Mouse (Mus musculus) liver, embryonic 12.5 days (tissue): ENCODE measurements around the gene Mamdc2. TPM values are rescaled to one million over a fixed set of nuclear protein-coding genes. Genes with fewer than 3 reads are reported as not detected.

Source experiments
- ATAC-seq: fragments of 200-750 bp; cut with Nextera tagmentation; 2 replicates; pipeline ENCODE4 v1.8.0; 2017; ENCODE audit warnings: moderate number of reproducible peaks, mild to moderate bottlenecking, moderate library complexity
- H3K27ac ChIP-seq: fragments of 300-500 bp; sonication (generic); 2 replicates; pipeline ENCODE4 v1.5.1; 2016; ENCODE audit warnings: mild to moderate bottlenecking
- H3K27me3 ChIP-seq: fragments of 300-500 bp; sonication (generic); replicated peaks from 2 replicates; pipeline ENCODE4 v1.6.1; 2016; ENCODE audit warnings: mild to moderate bottlenecking, moderate library complexity
- H3K36me3 ChIP-seq: fragments of 300-500 bp; sonication (generic); 2 replicates; pipeline ENCODE4 v1.6.1; 2016; ENCODE audit warnings: mild to moderate bottlenecking, moderate library complexity
- H3K4me1 ChIP-seq: fragments of 300-500 bp; sonication (generic); 2 replicates; pipeline ENCODE4 v1.6.1; 2016
- H3K4me2 ChIP-seq: fragments of 300-500 bp; sonication (generic); 2 replicates; pipeline ENCODE4 v1.6.1; 2016; ENCODE audit warnings: mild to moderate bottlenecking, moderate library complexity
- H3K4me3 ChIP-seq: fragments of 300-500 bp; sonication (generic); 2 replicates; pipeline ENCODE4 v1.5.1; 2016; ENCODE audit warnings: mild to moderate bottlenecking, moderate library complexity
- H3K9ac ChIP-seq: fragments of 300-500 bp; sonication (generic); 2 replicates; pipeline ENCODE4 v1.6.1; 2016; ENCODE audit warnings: mild to moderate bottlenecking, moderate library complexity
- H3K9me3 ChIP-seq: fragments of 300-500 bp; sonication (generic); replicated peaks from 2 replicates; pipeline ENCODE4 v1.6.1; 2016; ENCODE audit warnings: mild to moderate bottlenecking, moderate library complexity
- WGBS: fragments of 180-500 bp; shearing (Covaris S2); methylation state at CpG from one replicate; pipeline ENCODE4 v1.1.7; 2016; ENCODE audit not compliant: insufficient replicate concordance; 5-methylcytosine and 5-hydroxymethylcytosine counted together
- polyA plus RNA-seq: library from polyadenylated mRNA; unstranded; fragments of >200 nt; fragmentation: Nextera tagmentation; extraction: Ambion mirVana; gene quantifications from 2 replicates; pipeline ENCODE4 v1.2.1, GENCODE M21; 2016

Mamdc2 gene
- polyA plus RNA-seq, 1 experiment from 2014 or later = 0.33 TPM

DNA sequence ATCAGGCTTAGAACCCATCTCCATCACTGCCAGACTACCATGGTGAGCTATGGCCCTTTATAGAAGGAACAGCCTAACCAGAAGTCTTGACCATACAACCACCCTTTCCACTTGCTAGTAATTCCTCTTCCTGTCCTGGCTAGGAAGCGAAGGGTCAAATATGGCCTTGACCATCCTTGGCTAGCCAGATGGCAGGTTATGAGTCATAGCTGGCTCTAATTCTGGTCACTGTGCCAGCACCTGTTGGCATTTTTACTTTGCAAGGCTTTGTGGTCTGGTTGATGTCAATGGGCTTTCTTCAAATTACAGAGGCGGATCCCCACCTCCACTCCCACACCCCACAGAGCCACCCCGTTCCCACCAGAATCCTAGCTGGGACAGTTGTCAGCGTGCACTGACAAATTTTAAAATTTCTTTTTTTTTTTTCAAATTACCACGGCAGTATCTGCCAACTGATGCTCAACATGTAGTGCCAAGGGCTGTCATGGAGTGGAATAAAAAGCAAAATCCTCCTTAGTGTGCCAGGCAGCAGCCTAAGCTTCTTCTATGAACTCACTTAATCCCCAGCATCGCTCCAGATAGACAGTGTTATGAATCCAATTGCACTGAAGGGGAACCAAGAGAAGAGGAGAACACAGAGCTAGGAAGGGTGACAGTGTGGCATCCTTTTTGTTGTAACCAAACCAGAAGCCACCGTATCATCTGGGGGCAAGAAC lies 73.1 kb downstream of the Mamdc2 start:
- H3K4me3 ChIP-seq = no peak overlapping the region
- H3K9me3 ChIP-seq = no peaks in the 10 kb centered on the region
- H3K27ac ChIP-seq = no peak overlapping the region
- no peak for ATAC-seq
- no peak overlapping the region for H3K4me2 ChIP-seq
- no peaks in the 10 kb centered on the region for H3K36me3 ChIP-seq
- H3K4me1 ChIP-seq = no peaks in the 10 kb centered on the region
- no peak overlapping the region for H3K9ac ChIP-seq
- WGBS = 66% methylated on average over 7 of the region's 7 CpGs
- no peaks in the 10 kb centered on the region for H3K27me3 ChIP-seq

DNA sequence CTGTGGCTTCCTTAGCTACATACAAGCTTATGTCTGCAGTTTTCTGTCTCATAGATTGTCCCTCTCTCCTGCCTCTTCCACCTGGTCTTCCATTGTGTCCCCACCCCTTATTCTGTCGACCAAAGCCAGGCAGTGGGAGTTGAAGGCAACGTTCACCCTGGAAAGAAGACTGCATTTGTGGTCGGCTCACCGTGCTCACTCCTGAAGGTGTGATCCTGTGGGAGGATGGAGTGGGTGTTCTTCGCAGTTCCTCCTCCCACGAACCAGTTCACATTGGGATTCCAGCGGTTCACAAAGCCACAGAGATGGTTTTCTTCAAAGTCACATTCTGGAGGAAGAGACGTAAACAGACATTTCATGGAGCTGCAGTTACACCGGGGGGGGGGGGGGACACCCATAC lies 74.5 kb downstream of the Mamdc2 start:
- WGBS = 57% methylated on average over 9 of the region's 9 CpGs
- Histone ChIP-seq H3K4me1 (no peaks in the 10 kb centered on the region), H3K27me3 (no peaks in the 10 kb centered on the region), H3K9me3 (no peaks in the 10 kb centered on the region), H3K9ac (no peak overlapping the region), H3K27ac (no peak overlapping the region), H3K4me3 (no peak overlapping the region), H3K36me3 (no peaks in the 10 kb centered on the region), H3K4me2 (no peak overlapping the region)
- ATAC-seq = no peak

DNA sequence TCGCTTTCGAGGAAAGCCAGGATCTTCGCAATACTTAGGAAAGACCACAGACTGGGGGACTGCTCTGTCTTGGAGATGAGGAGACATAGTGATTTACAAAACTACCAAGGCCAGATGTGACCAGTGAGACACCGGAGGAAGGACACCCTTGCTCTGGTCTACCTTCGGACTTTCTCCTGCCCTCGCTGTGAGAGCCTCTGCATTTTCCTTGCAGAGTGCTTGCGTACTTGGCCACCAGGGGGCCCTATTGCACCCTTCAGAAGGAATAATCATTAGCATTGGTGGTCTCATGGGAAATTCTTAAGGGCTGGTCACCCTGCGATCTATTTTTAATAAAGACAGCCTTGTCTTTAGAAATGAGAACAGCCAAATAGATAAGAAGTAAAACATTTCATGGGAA lies 75.0 kb downstream of the Mamdc2 start:
- no peaks in the 10 kb centered on the region for H3K27me3 ChIP-seq
- no peaks in the 10 kb centered on the region for H3K36me3 ChIP-seq
- H3K9ac ChIP-seq = no peak overlapping the region
- H3K4me1 ChIP-seq = no peaks in the 10 kb centered on the region
- H3K9me3 ChIP-seq = no peaks in the 10 kb centered on the region
- H3K27ac ChIP-seq = no peak overlapping the region
- WGBS = 43% methylated on average over 8 of the region's 8 CpGs
- H3K4me2 ChIP-seq = no peak overlapping the region
- H3K4me3 ChIP-seq = no peak overlapping the region
- no peak for ATAC-seq

DNA sequence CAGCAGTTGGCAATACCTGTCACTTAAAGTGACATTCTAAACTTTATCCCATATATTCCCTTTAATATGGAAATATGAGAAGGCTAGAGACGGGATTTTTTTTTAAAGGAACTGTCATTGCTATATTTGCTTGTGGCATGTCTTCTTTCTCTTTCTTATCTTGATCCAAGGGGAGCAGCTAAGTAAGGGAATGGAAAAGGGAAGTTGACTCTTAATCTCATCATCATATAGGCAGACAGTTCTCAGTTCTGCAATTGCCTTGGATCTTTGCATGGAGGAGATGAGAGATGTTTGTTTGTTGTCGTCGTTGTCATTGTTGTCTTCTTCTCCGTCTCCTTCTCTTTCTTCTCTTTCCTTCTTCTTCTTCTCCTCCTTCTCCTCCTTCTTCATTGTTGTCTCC lies 79.0 kb downstream of the Mamdc2 start:
- Histone ChIP-seq H3K4me2 (no peak overlapping the region), H3K4me1 (no peaks in the 10 kb centered on the region), H3K9me3 (no peaks in the 10 kb centered on the region), H3K27me3 (no peaks in the 10 kb centered on the region), H3K4me3 (no peak overlapping the region), H3K36me3 (no peaks in the 10 kb centered on the region), H3K27ac (no peak overlapping the region), H3K9ac (no peak overlapping the region)
- WGBS = 62% methylated on average over 4 of the region's 4 CpGs
- ATAC-seq = no peak

DNA sequence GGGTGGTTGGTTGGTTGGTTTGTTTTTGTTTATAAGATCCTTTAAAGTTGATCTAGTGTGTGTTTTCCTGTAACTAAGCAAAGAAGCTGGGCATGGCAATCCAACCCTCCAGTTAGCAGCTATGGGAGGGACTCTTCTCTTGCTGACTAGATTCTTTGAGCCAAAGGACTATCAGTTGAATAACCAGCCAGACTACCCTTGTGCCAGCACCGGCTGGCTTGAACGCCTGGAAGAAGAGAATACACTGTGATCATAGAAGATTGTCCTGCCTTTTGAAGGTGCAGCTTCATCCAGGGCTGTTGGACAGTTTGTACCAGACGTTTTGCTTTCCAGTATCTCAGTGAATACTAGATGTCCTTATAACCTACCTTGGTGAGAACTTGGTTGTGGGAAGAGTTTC lies 86.2 kb downstream of the Mamdc2 start:
- H3K27ac ChIP-seq = no peak overlapping the region
- 58% methylated on average over 3 of the region's 3 CpGs for WGBS
- H3K27me3 ChIP-seq = no peaks in the 10 kb centered on the region
- no peak for ATAC-seq
- no peak overlapping the region for H3K9ac ChIP-seq
- H3K4me1 ChIP-seq = no peaks in the 10 kb centered on the region
- no peak overlapping the region for H3K4me2 ChIP-seq
- no peaks in the 10 kb centered on the region for H3K9me3 ChIP-seq
- H3K4me3 ChIP-seq = no peak overlapping the region
- no peaks in the 10 kb centered on the region for H3K36me3 ChIP-seq

DNA sequence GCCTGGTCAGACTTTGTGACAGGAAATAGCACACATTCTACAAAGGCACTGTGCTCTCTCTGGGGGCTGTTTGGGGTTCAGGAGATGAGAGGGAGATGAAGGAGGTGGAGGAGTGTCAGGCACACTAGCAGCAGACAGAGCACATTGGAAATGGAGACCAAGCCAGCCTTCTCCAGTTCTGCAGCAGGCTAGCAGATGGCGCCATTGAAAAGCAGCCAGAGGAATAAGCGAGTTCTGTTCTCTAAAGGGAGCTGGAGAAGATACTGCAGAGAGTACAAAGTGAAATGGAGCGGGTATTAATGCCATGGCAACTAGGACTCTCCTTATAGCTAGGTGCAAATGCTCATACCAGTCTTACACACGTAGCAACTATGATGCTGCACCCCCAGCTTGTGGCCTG lies 87.1 kb downstream of the Mamdc2 start:
- H3K9ac ChIP-seq = no peak overlapping the region
- no peaks in the 10 kb centered on the region for H3K27me3 ChIP-seq
- H3K4me3 ChIP-seq = no peak overlapping the region
- H3K4me2 ChIP-seq = no peak overlapping the region
- H3K27ac ChIP-seq = no peak overlapping the region
- H3K4me1 ChIP-seq = no peaks in the 10 kb centered on the region
- no peak for ATAC-seq
- H3K9me3 ChIP-seq = no peaks in the 10 kb centered on the region
- H3K36me3 ChIP-seq = no peaks in the 10 kb centered on the region
- 60% methylated on average over 4 of the region's 4 CpGs for WGBS

DNA sequence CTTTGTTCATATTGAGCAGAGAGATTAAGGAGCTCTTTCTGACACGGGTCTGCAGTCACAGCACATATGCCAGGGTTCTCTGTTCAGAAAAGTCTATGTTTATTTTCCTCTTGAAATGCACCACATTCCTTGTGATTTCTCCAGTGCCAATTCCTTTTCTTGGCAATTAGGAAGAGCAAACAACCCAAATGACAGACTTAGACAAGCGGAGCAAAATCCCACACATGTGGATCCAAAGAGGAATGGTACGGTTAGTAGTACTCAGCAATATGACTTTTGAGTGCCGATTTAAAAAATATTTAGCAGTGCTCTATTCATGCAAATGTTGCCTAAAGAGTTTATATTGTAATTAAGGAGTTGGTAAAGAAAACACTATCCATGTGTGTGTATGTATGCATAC lies 87.7 kb downstream of the Mamdc2 start:
- no peak overlapping the region for H3K27ac ChIP-seq
- H3K27me3 ChIP-seq = no peaks in the 10 kb centered on the region
- no peaks in the 10 kb centered on the region for H3K4me1 ChIP-seq
- H3K36me3 ChIP-seq = no peaks in the 10 kb centered on the region
- no peak overlapping the region for H3K4me3 ChIP-seq
- no peak overlapping the region for H3K9ac ChIP-seq
- no peak overlapping the region for H3K4me2 ChIP-seq
- 72% methylated on average over 4 of the region's 4 CpGs for WGBS
- ATAC-seq = no peak
- no peaks in the 10 kb centered on the region for H3K9me3 ChIP-seq

DNA sequence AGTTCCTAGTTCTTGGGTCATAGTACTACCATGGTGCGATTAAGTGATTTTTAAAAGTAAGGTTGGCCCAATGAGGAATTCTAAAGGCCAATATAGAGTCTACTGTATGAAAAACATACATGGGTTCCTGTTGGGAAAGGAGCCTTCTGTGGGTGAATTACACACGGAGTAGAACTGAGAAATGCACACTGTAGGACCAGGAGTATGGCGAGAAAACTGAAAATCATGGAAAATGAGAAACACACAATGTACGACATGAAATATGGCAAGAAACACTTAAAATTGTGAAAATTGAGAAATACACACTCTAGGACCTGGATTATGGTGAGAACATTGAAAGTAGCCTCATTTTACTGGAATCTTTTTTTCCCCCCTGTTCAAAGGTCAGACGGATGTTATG lies 91.0 kb downstream of the Mamdc2 start:
- no peaks in the 10 kb centered on the region for H3K36me3 ChIP-seq
- H3K4me2 ChIP-seq = no peak overlapping the region
- no peaks in the 10 kb centered on the region for H3K27me3 ChIP-seq
- no peak overlapping the region for H3K27ac ChIP-seq
- H3K9me3 ChIP-seq = no peaks in the 10 kb centered on the region
- H3K9ac ChIP-seq = no peak overlapping the region
- ATAC-seq = no peak
- 75% methylated on average over 5 of the region's 5 CpGs for WGBS
- no peak overlapping the region for H3K4me3 ChIP-seq
- H3K4me1 ChIP-seq = peaks cover 16% of the 10 kb centered on the region

DNA sequence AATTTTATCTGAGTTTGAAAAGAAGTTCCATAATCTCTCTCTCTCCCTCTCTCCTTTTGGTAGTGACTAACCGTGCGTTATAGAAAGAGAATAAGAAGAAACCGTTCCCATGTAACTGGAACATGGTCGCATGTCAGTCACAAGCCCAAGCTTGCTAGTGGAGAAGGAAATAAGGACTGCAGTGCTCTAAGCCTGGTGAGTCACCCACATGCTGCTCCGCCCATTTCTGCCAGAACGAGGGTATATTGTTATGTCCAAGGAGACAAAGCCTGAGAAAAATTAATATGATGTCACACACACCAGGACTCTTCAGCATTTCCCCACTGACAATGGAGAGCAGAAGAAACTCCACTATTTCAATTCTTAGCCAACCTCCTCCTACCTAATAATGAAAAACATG lies 93.5 kb downstream of the Mamdc2 start:
- Histone ChIP-seq H3K4me1 (peaks cover 16% of the 10 kb centered on the region), H3K27me3 (no peaks in the 10 kb centered on the region), H3K4me2 (no peak overlapping the region), H3K36me3 (no peaks in the 10 kb centered on the region), H3K27ac (no peak overlapping the region), H3K9me3 (no peaks in the 10 kb centered on the region), H3K9ac (no peak overlapping the region), H3K4me3 (no peak overlapping the region)
- no peak for ATAC-seq
- WGBS = 28% methylated on average over 6 of the region's 6 CpGs

DNA sequence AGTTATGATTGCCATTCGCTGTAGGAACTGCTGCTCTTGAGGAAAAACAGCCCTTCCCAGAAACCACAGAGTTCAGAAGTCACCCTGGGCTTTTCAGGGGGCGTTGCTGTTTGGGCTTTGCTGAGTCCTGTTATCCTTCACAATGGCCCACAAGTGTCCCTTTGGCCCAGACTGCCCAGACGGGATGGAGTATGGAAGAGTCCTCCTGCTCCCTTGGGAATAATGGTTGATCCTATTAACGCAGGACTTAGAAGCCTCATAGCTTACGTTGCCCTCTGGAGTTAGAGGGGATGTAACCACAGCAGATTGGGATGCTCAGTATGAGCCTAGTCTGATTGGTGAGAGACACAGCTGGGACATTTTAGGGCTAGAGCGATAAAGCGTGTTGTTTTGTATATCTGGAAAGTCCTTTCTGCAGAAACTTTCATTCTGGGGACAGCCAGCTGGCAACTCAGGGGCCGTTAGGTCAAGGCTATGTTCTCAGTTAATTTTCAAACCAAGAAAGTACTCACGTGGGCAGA lies 94.3 kb downstream of the Mamdc2 start:
- Histone ChIP-seq H3K4me1 (peaks cover 16% of the 10 kb centered on the region), H3K4me2 (no peak overlapping the region), H3K4me3 (no peak overlapping the region), H3K27me3 (no peaks in the 10 kb centered on the region), H3K36me3 (no peaks in the 10 kb centered on the region), H3K9ac (no peak overlapping the region), H3K27ac (no peak overlapping the region), H3K9me3 (no peaks in the 10 kb centered on the region)
- no peak for ATAC-seq
- WGBS = 26% methylated on average over 9 of the region's 9 CpGs

DNA sequence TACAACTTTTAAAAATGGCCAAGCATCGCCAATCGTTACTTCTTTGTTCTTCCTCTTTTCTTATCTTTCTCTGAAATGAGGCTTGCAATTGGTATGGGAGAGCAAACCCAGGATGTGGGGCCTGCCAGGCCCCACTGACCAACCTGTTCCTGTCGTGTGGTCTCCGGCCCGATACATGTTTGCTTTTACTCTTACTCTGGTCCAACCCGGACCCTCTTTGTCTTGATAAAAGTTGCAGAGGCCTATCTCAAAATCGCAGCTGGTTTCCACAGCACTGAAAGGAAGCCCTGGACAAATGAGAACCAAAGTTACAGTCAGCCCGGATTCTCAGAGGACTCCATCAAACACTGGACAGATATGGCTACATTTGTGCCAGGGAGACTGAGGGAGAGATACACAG lies 95.1 kb downstream of the Mamdc2 start:
- no peak for ATAC-seq
- no peak overlapping the region for H3K4me3 ChIP-seq
- no peak overlapping the region for H3K9ac ChIP-seq
- no peaks in the 10 kb centered on the region for H3K36me3 ChIP-seq
- 0 out of 2 replicates have a peak overlapping the region, but pooled peaks have one; percentile 20 for H3K4me2 ChIP-seq
- no peak overlapping the region for H3K27ac ChIP-seq
- WGBS = 8% methylated on average over 8 of the region's 8 CpGs
- H3K27me3 ChIP-seq = no peaks in the 10 kb centered on the region
- H3K9me3 ChIP-seq = no peaks in the 10 kb centered on the region
- peaks cover 16% of the 10 kb centered on the region for H3K4me1 ChIP-seq

DNA sequence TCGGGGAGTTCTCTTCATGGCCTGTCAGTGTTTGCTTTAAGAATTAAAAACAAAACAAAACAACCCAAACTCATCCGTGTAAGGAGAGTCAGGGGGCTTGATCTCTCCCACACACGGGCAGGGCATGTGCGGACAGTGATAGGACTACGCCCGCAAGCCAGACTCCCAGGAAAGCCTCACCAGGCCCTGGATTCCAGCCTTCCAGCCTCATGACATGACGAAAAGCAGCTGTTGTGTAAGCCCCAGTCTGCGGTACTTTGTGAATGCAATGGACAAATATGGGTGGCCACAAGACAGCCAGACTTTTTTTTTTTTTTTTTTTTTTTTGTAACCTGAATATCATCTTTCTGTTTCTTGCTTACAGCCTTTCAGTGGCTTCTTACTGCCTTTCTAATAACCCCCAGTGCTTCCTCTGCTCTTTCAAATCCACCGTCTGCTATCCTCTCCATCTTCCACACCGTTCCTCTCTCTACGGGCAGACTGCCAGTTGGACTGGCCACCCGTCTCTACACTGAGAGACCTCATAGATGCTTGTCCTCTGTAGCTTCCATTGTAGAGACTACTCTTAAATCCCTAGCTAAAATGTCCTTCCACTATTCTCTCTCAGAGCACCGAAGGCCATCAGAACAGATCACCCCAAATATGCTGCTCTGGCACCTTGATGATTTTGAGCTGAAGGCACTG lies 96.3 kb downstream of the Mamdc2 start:
- Histone ChIP-seq H3K9me3 (no peaks in the 10 kb centered on the region), H3K4me2 (no peak overlapping the region), H3K36me3 (no peaks in the 10 kb centered on the region), H3K4me1 (peaks cover 16% of the 10 kb centered on the region), H3K27ac (no peak overlapping the region), H3K4me3 (no peak overlapping the region), H3K9ac (no peak overlapping the region), H3K27me3 (no peaks in the 10 kb centered on the region)
- ATAC-seq = no peak
- 75% methylated on average over 13 of the region's 13 CpGs for WGBS
